Mouse (Mus musculus): ENCODE measurements around the gene Map3k6.

Gene Map3k6

DNA sequence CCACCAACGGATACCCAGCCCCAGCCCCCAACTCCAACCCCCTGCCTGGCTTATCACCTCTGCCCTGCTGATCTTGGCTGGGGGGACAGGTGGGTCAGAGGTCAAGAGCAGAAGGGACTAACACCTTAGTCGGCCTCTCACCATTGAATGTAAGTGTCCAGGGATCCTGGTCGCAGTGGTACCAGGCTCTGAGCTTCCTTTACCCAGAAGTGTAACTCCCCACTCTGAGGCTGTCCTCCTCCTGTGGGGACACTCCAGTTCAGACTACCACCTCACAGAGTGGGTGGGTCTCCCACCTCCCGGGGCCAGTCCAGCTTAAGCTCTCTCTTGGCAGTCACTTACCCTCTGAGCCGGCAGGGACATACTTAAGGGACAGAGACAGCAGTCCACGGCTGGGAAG is 14.8 kb downstream of the Map3k6 start:
- DNase-seq, result no peak

- DNase-seq, result no peak
Observed at GRCm38 (mm10) chr4:133256820-133257219, 16.2 kb downstream of the Map3k6 start.

DNA sequence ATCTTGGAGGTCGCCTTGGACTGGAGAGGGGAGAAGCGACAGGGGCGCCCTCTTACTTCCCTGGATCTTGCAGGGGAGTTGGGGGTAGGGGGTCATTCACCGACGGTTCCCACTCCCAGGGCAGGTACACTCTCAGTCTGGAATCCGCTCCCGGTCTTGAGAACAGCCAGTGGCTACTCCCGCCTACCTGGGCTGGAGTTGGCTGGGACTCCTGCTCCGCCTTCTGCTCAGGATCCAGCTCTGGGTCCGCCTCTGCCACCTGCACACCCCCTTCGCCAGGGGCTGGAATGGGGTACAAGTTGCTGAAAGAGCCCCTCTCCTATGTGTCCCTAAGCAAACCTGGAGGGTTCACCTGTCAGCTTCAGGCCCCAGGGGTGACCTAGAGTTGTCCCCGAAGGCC is 16.6 kb downstream of the Map3k6 start:
- DNase-seq, result peak; percentile 36 to 53

GRCm38 (mm10) chr4:133257798-133258408 is 17.3 kb downstream of the Map3k6 start:
- no peak for DNase-seq

DNA sequence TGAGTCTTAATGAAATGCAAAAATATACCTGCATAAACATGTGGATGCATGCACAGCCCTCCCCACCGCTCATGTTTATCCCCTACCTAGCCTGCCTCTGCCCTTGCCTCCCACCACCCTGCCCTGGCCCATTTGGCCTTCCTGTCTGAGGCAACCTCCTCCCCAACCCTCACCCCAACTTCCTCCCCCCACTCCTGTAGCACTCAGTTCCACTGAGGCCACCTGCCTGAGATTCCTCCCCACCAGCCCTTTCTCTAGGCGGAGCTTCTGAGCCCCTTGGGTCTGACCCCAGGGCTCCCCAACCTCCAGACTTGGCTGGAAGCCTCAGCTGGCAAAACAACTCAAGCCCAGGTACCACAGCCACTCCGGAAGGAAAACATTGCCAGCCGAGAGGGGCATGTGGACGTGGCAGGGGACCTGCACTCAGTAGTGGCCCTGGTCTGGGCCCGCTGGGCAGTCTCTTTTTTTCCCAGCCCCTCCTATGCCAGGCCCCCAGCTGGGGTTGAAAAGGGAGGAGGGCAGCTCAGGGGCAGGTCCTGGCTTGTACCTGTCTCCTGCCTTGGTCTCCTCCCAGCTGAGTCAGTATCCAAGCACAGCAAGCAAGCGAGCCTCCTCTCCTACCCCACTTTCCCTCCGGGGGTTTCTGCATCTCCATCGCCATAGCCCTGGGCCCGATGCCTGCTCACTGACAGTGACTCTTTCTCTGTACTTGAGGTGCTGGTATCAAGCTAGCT is 21.2 kb downstream of the Map3k6 start:
- DNase-seq, result no peak

DNA sequence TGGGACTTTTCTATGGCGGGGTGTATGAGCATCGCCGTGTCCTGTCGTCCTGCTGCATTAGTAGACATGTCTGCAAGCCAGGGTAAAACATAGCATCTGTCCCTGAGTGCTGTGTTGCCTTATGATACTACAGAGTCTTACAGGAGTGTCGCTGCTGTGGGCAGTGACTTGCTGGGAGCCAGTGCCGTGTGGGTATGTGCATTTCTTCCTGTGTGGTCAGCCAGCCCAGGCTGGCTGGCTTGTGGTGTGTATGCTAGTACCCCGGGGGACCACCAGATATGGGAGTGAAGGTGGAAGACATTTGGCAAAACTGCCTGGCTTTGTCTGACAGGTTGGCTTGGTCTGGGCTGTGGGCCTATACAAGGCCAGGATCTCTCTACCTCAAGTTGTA is 21.8 kb downstream of the Map3k6 start:
- DNase-seq, result no peak

DNA sequence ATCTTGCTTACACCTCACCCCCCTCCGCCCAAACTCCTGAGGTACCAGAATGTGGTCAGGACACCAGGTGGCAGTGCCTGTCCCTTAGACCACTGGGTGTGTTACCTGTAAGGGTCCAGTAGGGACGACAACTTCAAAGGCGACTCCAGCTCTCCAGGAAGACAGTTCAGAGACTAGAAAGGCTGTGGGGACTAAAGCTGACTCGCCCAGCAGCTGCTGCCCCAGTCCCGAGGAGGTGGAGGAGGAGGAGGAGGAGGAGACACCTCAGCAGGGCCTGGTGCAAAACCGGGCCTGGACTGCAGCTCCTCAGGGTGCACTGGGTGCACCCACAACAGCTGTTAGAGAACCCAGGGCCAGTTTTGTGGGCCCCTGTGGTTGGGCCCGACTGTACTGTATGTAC is 22.3 kb downstream of the Map3k6 start, which contains the start of gene Sytl1:
Gene Sytl1 (minus strand): TSS at position 232 of the 400 bp plus-strand sequence.
- DNase-seq, result no peak

DNA sequence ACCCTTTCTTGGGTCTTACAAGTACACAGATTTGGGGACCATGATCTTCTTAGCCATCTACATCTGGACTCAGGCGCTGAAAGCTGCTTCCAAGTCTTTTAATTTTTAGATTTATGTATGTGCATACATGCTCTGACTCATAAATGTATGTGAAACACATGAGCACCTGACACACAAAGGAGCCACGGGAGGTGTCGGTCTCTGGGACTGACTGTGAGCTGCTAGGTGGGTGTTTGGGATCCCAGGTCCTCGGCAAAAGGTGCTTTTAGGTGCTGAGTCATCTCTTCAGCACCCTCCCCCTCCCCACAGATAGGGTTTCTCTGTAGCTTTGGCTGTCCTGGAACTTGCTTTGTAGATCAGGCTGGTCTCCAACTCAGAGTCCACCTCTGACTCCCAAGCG is 23.1 kb downstream of the Map3k6 start:
- DNase-seq, result no peak

GRCm38 (mm10) chr4:133264559-133264958 is 23.9 kb downstream of the Map3k6 start:
- DNase-seq, result no peak

GRCm38 (mm10) chr4:133265297-133265696 is 24.7 kb downstream of the Map3k6 start:
- no peak for DNase-seq

DNA sequence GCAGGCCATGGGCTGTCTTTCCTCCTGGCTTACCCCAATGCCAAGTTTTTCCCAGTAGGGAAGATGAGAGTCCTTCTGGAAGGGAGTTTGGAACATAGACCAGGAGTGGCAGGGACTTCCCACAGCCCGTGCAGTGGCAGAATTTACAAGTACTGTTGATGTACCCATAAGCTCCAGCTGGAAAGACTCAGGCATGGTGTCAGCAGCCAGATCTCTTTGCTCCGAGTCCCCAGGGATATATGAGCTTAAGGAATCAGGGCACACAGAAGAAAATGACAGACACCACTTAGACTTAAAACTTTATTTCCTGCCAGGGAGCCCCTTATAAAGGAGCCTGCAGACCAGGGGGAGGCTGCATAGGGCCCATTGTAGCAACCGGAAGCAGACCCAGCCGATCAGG is 25.1 kb downstream of the Map3k6 start:
- no peak for DNase-seq

- no peak for DNase-seq
Observed at GRCm38 (mm10) chr4:133266248-133266880, 25.7 kb downstream of the Map3k6 start.

DNA sequence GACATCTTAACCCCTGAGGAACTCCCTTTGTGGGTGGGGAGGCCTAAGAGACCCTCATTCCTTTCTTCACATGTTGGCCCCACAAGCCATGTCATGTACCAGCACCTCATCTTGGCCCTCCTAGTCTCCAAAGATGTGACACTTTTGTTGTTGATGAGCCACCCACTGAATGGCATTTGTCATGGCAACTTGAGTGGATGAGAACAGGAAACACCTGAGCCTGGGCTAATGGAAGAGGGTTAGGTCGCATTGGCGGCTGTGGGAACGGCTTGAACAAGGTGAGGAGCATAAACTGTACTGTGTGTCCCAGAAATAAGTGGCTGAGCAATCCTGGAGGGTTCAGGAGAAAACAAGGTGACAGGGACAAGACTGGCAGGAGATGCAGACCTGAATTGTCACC is 28.3 kb downstream of the Map3k6 start:
- no peak for DNase-seq

- DNase-seq, result no peak
Observed at GRCm38 (mm10) chr4:133269596-133269995, 29.0 kb downstream of the Map3k6 start.

DNA sequence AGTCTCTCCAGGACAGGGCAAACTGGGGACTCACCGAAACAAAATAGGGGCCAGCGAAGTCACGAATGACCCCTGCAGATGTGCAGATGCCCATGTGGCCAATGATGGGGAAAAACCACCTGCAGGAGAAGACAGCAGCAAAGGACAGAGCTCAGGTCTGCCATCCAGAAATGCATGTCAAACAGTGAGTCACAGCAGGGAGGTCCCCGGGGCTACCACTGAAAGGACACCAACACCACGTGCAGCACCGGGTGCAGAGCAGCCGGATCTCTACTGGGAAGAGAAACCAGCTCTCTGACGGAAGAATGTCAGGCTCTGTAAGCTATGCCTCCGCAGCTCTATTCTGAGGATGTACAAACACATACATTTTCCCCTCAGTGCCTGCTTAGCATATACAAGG is 30.3 kb downstream of the Map3k6 start:
- no peak for DNase-seq

- DNase-seq, result peak; percentile 95 to 97
Observed at GRCm38 (mm10) chr4:133277104-133278026, 36.7 kb downstream of the Map3k6 start, which contains the start of gene Tmem222. Gene Tmem222 (minus strand): TSS chr4:133277792.

- DNase-seq, result no peak
Observed at GRCm38 (mm10) chr4:133278067-133278466, 37.4 kb downstream of the Map3k6 start.

DNA sequence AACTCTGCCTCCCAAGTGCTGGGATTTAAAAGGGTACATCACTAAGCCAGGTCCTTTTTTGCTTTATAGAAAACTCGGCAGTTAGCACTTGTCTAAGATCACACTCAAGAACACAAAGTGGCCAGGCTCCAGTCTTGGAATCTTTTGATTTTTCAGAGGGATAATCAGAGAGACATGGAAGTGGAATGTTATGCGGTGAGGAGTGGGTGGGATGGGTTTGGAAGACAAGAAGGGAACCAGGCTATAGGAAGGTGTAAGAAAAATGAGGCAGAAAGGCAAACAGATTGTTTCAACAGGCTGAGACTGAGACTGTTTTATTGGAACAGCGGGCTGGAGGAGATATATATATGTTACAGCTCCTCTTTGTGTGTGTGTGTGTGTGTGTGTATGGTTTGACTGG is 37.9 kb downstream of the Map3k6 start:
- no peak for DNase-seq

- DNase-seq, result no peak
Observed at GRCm38 (mm10) chr4:133281513-133281912, 40.9 kb downstream of the Map3k6 start.

DNA sequence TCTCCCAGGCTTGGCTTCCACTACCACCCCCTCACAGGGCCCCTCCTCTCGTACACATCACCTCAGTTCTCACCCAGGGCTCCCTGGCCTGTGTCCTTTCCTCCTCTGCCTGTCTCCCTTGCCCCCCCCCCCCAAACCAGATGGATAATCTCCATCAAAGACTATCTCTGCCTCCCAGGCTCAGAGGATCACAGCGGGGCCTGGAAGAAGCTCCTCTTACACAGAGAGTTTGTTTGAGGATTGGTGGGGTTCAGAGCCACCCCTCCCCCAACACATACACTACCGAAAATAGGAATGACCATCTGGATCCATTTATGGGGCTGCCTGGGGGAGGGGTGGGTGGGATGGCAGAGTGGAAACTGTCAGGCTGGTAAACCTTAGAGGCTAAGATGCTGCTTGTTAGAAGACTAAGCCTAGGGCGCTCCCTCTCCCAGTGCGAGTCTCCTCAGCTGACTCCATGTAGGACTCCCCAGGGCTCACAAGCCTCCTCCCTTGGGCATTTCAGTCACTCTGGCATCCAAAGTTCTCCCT is 41.4 kb downstream of the Map3k6 start:
- no peak for DNase-seq

GRCm38 (mm10) chr4:133282656-133283055 is 42.0 kb downstream of the Map3k6 start:
- DNase-seq, result no peak

DNA sequence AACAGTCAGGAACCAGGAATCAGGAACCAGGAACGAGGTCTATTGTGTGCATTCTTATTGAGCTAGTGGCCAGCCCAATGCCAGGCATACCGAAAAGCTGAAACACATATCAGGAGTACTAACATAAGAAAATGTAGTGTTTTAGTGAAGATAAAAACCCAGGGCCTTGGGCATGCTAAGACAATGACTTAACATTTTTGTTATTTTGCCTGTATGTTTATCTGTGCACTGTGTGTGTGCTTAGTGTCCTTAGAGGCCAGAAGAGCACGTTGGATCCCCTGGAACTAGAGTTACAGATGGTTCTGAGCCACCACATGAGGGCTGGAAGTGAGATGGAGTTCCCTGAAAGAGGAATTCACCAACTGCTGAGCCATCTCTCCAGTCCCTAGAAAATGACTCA is 44.7 kb downstream of the Map3k6 start:
- DNase-seq, result no peak

GRCm38 (mm10) chr4:133285950-133286349 is 45.3 kb downstream of the Map3k6 start:
- DNase-seq, result no peak

All from kidney, adult 8-10 months (tissue).